Mouse (Mus musculus): ENCODE results near the gene Mtmr12.

Gene Mtmr12

GRCm38 (mm10) chr15:12321091-12321787 is 116.4 kb downstream of the Mtmr12 start, which contains the start of gene Golph3:
Golph3 (plus strand) TSS chr15:12321450.
- DNase-seq (ENCODE audit: low read depth, low spot score): peak; percentile 91

GRCm38 (mm10) chr15:12321788-12322621 is 117.2 kb downstream of the Mtmr12 start, which contains the start of gene 1810049J17Rik:
1810049J17Rik (minus strand) TSS chr15:12321899.
- no peak for DNase-seq (ENCODE audit: low read depth, low spot score)

GRCm38 (mm10) chr15:12322676-12323402 is 118.0 kb downstream of the Mtmr12 start:
- no peak for DNase-seq (ENCODE audit: low read depth, low spot score)

All from c-Kit-negative CD71-positive TER-119-positive erythroid progenitor cells, embryonic 14.5 days (primary cell).